Mouse (Mus musculus) embryo, embryonic 10 days (tissue): ENCODE data around the gene Igf2bp1.

Experiments
- DNase-seq: peaks from one replicate; pipeline ENCODE4 v3.0.0-alpha.2; 2015; ENCODE audit warnings: low spot score

The Igf2bp1 gene

DNA sequence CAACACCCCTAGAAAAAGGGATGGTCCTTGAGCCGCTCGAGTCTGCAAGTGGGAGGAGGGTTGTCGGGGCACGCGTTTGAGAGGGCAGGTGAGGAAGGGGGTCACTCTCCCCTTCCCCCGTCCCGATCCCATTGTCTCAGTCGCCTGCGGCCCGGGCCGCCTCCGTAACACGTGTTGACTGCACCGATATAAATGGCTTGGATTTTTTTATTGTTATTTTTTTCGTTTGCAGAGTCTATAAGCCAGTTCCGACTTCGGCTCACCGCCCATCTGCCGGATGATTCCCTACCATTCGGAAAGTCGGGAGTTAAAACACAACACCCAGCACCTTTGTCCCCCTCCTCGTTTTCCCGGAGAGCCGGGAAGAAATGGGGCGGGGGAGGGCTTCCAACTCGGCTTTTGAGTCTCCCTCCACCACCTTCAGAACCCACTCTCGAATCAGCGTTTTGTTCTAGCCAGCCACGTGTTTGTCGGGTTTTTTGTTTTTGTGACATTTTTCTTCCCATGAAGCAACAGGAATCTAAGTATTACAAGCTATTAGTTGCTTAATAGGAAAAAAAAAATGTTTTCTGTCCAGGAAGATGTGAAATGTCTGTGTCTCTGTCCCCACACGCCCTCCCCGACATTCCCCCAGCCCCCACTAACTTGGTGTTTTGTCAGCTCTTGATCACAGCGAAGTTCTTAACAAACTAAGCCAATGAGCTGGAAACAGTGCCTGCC, 1.9 kb upstream of the Igf2bp1 start:
- DNase-seq = peak; percentile 60

DNA sequence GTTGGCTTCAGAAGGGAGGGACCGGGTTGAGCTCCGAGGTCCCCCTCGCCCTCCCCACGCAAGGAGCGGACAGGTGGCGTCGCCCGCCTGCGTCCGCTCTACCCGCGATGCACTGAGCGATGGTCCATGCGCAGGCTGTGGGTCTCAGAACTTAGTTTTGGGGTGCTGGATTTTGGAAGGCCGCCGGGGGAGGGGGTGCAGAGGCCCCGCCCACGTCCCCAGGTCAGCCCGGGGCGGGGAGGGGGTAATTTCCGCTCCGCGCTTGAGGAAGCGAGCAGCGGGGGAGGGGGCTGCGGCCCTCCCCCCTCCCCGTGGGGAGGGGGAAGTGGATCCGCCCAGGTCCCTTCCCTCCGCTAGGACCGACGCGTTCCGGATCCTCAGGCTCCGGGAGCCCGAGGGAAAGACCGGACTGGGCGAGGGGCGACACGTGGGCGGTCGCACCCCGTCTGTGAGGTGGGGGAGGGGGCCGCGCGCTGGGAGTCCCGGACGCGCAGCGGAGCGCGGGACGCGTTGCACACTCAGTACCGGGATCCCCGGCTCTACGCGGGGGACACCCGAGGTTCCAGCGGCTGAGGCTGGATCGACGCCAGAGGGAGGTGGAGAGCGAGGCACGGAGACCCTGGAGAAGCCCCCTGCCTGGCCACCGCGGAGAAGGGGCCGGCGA, 1.2 kb upstream of the Igf2bp1 start:
- peak; percentile 87 for DNase-seq

DNA sequence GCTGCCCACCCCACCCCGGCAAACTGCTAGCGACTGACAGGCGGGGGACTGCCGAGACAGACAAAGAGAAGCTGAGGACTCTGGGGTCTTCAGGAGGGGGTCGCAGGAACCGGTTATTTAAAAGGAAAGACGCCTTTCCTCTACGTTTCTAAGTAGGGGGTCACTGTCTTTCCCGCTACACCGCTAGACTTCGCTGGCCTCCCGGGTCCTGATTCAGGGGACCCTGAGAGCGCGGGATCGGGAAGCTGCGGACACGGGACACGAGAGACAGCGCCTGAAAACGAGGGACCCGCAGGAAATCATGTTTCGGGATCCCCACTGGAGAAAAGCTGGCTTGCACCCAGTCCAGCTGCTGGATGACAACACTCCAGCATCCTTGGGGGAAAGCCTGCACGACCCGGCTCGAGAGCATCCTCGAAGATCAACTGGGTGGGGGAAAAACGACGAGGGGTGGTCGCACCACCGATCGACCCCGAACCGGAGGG, 669 bp upstream of the Igf2bp1 start:
- no peak for DNase-seq

DNA sequence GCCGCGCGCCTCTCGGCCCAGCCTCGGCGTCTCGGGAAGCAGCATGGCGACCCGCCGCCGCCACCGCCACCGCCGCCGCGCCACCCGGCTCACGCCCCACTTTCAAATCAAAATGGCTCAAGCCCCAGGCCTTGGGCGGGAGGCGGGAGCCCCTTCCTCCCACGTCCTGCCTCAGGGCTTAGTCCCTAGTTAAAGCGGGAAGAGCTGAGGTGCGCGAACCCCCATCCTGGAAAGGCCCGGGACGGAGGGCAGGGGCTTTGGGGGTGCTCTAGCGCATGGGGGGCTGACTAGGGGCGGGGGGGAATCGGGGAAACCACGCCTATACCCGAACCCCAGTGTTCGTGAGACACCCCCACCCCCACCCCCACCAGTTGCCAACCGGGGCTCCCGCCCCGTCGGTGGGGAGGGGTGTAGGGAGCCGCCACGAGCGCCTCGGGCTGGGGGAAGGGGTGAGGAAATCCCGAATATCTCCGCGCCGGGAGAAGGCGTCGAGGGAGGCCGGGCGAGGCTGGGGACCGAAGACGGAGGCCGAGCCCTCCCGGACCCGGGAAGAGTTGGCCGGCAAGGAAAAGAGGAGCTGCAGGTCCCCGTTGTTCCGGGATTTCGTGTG, 842 bp downstream of the Igf2bp1 start:
- DNase-seq = peak; percentile 49

DNA sequence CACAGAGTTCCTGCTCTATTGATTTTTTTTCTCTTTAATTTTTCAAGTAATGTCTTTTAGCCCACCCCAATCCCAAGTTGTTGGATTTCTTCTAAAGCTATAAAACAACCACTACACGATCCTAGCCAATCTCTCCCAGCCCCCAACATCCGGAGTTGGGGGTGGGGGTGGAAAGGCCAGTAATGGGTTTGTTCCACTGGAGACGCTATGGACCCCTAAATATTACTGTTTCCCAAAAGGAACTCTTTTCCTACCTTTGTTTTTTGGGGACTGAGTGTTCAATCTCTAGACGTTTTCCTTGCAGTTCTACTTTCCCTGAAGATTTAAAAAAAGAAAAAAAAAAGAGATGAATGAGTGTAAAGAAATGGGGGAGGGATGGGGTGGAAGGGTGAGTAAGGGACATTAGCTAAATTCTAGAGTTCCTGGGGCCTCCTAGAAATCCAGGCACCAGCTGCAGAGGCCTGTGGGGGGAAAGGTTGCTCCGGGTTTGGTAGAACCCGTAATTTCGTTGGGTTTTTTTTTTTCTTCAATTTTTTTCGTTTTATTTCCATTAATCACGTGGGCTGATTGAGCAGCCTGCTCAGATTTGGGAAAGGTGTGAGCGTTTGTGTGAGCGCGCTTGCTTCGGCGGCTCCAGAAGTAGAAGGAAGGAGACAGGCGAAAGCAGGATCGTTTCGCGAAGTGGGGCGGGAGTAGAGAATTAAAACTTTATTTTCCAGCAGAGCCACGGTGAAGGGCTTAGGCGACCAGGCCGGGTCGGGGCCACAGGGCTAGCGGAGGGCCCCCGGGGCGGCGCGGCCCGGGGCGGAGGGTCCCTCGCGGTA, 1.6 kb downstream of the Igf2bp1 start:
- DNase-seq = no peak

DNA sequence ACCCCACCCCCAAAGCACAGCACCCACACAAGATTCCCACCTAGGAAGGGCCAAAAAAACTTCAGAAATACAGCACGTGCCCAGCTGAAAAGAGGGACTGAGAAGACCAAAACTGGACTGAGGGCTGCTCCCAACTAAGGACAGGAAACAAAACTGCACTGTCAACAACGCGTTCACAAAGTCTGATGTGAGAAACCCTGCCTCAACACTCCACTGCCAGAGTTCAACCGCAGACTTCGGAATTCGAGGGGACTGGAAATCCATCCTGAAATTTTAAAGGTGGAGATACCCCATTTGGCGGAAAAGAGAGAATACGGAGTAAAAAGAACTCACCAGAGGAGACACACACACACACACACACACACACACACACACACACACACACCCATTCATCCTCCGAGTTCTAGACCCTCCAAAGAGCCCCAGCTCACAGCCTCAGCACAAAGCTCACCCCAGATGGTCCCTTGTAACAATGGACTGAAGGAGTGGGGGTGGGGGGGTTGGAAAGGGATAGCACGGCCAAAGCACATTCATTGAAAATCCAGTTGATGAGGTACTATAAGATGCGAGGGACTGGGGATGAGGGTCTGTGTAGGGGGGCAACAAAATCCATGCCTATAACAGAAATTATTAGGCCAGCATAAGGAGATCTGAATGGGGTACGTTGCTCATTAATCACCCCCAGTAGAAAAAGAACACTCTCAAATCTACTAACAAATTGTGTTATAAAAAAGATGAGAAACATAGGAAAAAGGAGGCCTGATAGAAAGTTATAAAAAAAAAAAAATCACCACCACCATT, 2.4 kb downstream of the Igf2bp1 start:
- DNase-seq = peak; percentile 49

DNA sequence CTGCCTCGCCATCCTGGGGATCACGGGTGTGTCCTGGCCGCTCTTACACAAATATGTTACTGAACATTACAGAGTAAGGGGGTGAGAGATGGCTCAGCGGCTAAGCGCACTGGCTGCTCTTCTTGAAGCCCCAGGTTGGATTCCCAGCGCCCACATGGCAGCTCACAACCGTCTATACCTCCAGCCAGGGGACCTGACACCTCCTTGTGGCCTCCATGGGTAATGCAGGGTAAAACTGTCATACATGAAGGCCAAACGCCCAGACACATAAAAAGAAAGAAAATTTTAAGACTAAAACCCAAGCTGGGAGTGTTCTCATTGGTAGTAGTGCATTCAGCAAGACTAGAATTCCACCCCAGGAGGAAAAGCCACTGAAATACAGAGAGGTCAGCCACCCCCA, 11.6 kb downstream of the Igf2bp1 start:
- no peak for DNase-seq

DNA sequence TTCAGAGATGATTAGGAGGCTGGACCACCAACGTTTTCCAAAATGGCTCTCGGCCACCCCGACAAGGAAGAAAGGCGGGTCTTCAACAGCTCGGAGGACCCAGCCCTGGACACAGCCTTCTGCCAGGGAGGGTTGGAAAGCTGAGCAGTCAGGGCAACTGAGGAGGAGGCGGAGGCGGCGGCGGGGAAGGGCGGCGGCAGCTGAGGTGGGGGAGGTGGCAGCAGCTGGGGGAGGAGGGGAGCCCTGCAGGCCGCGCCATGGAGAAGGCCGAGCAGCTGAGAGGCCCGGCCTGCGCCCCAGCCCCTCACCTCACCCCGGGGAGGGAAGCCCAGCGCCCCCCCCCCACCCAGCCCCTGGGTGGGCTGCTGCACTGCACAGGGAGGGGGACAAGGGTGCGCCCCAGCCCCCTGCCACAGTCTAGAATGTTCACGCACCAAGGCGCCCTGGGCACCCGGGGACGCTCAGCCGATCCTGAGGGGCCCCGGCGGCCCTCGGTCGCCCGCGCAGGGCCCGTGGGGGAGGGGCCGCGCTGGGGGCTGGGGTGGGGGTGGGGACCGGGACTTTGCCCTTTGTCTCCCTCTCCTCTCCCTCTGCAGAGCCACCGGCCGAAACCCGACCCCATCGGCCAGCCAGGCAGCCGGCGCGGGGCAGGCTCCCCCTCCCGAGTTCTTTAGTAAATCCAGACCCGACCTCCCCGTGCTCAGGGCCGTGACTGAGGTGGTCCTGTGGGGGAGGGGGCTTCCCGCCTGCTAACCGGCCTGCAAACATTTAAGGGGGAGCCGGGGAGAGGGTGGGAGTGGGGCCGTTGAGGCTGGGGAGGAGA, 14.6 kb downstream of the Igf2bp1 start:
- peak; percentile 91 for DNase-seq

DNA sequence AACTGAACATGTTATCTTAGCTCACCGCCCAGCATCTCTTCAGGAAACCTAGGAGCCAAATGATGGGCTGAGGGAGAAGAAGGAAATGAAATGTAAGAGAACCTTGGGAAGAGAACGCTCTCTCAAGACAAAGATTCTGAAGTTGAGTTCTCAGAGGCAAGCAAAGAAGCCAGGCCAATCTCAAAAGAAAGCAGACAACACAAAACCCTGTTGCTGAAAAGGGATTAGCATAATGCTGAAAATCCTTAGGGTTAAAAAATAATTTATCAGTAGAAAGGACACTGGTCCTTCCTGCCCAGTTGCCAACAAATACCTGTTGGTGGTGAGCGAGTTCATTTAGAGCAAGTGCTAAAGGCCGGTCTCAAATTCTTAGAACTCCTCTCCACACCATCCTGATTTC, 15.3 kb downstream of the Igf2bp1 start:
- no peak for DNase-seq

DNA sequence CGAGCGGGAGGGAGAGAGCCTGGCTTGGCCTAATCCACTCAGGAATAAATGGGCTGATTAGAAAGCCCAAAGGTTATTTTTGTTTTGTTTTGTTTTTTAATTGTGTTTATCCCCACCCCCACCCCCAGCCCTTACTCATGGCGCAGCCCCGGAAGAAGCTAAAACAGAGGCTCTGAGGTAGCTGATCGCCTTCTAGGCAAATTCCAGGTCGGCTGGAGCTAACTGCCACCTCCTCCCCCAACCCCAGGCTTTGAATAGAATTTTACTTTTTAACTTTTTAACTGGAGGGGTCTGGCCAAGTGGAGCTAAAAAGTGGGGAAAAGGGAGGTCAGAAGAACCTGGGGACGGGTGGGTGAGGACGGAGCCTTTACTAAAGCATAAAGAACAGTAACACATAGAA, 15.9 kb downstream of the Igf2bp1 start:
- no peak for DNase-seq

DNA sequence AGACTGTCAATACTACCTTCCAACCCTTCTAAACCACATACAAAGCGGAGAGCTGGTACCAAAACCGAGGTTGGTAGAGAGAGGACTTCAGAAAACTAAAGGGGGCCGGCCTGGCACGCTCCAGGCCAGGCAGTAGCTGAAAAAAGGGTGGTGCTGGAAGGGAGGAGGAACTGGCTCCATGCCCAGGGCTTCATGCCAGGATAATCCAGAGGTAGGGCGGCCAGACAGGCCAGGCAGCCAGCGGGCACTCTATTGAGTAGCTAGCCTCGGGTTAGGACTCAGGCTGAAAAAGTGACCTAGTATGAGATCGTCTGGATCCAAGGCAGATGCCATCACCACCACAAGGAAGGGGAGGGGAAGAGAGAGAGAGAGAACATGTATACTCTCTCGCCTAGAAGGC, 17.2 kb downstream of the Igf2bp1 start:
- no peak for DNase-seq

DNA sequence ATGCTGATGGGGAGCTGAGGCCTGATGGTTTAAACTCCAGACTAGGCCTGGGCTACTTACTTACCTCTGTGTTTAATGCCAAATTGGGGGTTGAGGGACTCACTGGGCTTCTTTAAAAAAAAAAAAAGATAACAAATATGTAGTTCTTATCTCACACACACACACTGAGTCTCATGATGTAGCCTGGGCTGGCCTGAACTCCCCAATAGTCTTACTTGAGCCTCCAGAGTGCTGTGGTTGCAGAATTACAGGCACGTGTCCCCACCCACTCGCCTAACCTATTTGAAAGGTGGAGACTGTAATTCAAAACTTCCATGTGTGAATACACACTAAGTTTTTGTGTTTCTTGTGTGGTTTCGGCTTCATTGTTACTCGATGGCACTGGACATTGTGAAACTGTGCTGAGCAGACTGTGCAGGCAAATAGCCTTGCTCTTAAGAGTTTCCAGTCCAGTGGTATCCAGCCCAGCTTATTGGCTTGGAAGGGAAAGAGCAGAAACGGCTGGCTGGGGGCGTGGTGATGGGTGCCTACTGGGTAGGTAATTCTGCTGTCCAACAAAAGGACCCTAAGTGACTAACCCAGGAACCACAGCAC, 17.8 kb downstream of the Igf2bp1 start:
- DNase-seq = no peak

DNA sequence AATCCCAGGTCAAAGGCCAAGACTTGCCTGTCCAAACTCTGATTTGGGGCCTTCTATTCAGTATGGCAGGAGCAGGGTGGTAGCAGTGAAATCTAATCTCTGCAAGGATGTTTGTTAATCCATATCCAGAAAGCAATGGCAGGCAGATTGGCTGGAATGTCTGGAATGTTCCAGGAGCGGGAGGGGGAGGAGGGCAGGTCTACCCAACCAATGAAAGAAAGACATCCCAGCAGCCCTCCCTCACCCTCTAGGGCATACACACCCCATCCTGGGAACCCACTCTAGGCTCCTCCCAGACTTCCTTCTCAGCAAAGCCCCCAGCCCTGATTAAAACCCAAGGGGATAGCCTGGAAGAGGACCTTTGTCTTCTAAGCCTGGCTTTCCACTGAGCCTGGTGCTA, 23.3 kb downstream of the Igf2bp1 start:
- peak; percentile 85 for DNase-seq

DNA sequence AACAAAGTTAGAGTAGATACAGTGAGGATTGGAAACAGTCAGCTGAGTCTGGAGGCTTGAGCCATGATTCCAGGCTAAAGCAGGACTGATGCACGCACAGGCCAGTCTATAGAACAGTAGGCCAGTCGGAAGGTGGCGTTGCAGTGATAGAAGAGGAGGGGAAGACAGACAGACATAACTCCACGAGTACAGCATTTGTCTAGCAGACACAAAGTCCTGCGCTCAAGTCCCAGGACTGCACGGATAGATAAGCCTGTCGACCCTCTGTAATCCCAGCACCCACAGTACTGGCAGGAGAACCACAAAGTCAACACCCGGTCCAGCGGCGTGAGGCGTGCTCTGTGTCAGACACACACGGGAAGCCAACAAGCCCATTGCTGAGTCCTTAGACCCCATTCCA, 23.9 kb downstream of the Igf2bp1 start:
- DNase-seq = no peak

DNA sequence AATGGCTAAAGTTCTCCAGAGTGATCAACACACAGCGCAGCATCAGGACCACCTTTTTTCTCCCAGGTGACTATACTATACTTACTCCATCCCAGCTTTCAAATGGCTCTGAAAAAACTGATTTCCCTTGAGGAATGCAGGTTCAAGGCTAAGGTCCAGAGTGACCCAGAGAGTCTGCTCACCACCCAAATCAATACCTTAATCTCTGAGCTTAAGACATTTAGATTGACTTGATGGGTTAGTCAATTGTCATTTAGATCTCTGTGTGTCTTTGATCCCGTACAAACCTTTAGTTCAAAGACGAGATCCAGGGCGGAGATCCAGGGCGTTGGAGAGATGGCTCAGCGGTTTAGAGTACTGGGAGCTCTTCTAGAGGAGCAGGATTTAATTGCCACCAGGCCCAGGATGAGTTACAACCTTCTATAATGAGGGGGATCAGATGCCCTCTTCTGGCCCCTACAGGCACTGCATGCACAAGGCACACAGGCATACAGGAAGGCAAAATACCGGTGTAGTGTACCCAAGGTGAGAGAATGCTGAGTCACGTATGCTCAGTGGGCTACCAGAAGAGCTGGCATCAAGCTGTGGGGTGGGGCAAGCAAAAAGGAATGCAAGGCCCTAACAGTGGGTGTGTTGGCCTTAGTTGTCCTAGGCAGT, 24.9 kb downstream of the Igf2bp1 start:
- peak; percentile 68 for DNase-seq

DNA sequence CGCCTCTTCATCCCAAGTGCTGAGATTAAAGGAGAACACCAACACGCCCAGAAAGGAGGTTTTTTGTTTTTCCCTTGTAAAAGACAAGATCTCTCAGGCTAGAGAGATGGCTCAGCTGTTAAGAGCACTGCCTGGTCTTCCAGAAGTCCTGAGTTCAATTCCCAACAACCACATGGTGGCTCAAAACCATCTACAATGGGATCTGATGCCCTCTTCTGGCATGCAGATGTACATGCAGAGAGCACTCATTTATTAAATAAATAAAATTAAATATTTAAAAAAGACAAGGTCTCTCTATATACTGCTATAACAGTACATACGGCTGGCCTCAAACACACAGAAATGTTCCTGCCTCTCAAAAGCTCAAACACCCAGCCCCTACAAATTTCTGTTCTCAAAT, 27.3 kb downstream of the Igf2bp1 start:
- no peak for DNase-seq

DNA sequence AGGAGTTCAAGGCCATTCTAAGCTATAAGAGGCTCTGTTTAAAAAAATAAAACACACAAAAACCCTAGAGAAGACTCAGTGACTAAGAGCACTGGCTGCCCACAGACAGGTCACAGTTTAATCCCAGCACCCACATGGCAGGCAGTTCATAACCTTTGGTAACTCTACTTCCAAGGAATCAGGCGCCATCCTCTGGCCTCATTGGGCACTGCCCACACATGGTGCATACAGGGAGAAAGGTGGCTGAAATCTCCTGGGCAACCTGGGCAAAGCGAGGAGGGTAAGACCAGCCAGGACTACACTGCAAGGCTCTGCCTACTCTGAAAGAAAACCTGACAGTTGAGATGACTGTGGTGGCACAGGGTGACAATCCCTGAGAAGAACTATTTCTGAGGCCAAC, 29.4 kb downstream of the Igf2bp1 start:
- no peak for DNase-seq

DNA sequence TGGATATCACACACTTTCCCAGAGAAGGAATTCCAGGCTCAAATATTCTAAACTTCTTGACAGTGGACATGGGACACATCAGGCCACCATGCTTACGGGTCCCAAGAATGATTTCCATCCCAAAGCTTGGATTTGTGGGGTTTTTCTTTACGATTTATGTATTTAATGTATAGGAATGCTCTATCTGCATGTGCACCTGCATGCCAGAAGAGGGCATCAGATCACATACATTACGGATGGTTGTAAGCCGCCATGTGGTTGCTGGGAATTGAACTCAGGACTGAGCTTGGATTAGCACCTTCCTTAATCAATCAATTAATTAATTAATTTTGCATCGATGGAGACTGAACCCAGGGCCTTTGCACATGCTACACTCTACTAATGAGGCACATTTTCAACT, 30.0 kb downstream of the Igf2bp1 start:
- no peak for DNase-seq

DNA sequence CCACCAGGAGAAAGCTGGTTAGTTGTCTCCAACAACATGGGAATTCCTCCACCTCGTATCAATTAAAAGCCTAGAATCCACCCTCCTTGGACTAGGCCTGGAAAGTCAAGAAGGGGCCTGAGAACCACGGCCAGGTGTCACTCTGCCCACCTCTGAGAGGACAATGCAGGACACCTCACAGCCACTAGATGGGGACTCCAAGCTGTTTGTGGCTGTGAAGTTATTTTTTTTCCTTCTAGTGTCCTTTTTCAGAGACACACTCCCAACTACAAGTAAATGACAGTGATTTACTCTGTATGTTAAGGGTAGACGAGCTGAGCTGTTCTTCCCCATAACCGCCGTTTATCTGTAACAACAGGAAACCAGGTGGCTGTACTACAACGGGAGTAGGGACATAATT, 32.6 kb downstream of the Igf2bp1 start:
- DNase-seq = no peak

DNA sequence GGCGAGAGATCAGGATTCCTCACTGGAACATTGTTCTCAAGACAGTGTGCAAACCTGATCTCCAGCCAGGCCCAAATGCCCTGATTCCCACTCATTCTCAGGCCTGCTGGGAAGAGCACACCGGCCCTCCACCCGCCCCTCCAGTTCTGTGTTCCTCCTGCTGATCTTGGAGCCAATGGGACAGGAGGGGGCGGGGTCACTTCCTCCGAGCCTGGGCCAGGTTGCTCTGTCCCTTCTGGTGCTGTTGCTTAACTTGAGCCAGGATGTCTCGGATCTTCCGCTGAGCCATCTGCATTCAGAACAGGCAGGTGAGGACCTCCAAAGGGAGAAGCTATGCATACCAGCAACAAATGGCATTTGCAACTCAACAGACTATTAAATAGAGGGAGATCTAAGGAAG, 42.4 kb downstream of the Igf2bp1 start:
- no peak for DNase-seq
